Mouse (Mus musculus): ENCODE data around the gene Nhlrc3. TPM values are rescaled to one million over a fixed set of nuclear protein-coding genes. Genes with fewer than 3 reads are reported as not detected.

Gene Nhlrc3
- total RNA-seq (2021): 1 to 10 TPM; 4.5 to 4.8 TPM
- long read RNA-seq, experiment 1, full-length matches to known transcripts: 1 of 5 reads
- long read RNA-seq, experiment 1, partial matches to known transcripts: 3 of 5 reads
- long read RNA-seq, experiment 1, other reads (novel, unspliced or antisense): 1 of 5 reads
- long read RNA-seq, experiment 2, full-length matches to known transcripts: 1 of 1 reads
- long read RNA-seq, experiment 2, partial matches to known transcripts: 0 of 1 reads
- long read RNA-seq, experiment 2, other reads (novel, unspliced or antisense): 0 of 1 reads

DNA sequence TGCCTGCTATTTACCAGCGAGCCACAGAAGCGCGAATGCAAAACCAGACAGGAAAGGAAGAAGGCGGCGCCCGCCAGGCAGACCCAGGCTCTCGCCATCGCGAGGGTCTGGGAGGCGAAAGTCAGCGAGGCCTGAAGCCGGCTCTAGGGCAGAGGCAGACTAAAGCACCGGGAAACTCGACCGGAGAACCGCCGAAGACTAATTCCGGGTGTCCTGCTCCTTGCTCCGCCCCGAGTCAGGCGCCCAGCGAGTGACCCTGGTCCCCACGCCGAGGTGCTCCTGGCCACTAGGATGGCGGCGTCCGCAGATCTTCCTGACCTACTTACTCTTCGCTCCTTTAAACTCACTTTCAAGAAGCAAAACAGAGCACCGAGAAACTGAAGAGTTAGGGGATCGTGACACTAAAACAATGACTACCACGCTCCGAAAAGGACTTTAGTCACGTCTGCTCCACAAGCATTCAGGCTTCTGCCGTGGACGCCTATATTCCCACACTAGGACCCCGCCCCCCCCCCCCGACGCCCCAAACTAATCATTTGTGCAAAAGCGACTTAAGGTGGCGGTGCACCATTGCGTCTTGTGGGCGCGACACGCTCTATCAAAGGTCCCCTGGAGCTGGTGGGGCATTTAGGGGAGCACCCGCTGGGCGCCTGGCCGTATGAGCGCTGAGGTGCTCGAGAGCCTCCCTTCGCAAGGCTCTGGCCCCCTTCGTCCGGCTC lies at the start of gene Nhlrc3, which contains the start of gene Proser1:
TSS of gene Nhlrc3 (minus strand) at position 287 of the 719 bp plus-strand sequence.
TSS of gene Proser1 (plus strand) at position 621 of the 719 bp plus-strand sequence.
- DNase-seq: peak; percentile 96 to 97

DNA sequence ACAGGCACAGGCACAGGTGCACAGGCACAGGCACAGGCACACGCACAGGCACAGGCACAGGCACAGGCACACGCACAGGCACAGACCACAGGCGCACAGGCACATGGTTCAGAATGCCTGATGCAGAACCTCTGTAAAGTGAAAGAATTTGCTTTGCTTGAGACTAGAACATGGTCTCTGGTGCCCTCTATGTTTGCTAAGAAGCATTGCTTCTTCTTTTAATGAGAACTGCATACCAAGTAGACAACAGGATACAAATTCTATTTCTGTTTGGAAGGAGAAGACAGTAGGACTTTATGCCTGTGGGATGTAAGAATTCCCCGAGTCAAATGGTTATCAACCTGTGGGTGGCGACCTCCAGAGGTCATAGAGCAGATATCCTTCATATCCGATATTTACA lies 39.3 kb upstream of the Nhlrc3 start:
- no peak for DNase-seq

DNA sequence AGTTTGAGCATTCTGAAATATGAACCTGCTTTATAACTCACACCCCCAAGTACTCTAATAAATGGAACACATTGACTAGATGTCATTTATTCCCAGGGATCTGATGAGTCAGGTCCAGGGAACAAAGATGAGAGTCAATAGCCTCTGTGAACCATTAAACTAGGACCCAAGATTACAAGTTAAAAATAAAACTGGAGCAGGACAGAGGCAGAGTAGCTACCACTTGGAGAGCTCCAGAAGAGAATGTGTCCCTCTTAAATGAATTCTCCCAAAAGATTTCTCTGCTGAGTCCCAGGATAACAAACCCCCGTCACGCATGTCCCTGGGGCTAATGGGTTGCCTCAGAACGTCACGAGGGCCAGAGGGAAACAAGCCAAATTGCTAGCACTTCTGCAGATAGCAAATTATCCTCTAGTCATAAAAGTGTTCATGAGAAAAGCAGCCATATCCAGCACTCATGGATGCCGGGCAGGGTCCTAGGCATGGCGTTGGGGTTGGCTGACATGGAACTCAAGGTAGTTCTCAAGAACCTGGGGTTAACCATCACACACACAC lies 35.3 kb upstream of the Nhlrc3 start:
- DNase-seq: peak; percentile 32 to 52

DNA sequence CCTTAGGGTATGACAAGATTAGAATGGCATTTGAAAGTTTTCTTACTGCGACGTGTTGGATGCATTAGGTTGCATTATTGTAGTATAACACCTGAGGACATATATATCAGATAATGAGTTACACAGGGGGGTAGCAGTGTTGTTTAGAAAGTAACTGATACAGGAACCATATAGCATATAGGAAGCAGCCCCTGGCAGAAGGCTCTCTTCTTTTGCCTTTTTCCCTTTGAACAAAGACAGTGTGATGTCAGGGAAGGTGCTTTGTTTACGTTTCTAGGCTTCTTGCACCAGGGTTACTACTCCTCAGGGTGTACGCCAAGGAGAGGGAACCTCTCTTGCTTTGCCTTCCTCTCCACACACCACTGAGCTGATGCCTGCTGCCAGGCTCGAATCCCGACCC lies 25.2 kb upstream of the Nhlrc3 start, which contains the start of gene Stoml3:
TSS of gene Stoml3 (plus strand) at position 301 of the 400 bp plus-strand sequence.
- no peak for DNase-seq

DNA sequence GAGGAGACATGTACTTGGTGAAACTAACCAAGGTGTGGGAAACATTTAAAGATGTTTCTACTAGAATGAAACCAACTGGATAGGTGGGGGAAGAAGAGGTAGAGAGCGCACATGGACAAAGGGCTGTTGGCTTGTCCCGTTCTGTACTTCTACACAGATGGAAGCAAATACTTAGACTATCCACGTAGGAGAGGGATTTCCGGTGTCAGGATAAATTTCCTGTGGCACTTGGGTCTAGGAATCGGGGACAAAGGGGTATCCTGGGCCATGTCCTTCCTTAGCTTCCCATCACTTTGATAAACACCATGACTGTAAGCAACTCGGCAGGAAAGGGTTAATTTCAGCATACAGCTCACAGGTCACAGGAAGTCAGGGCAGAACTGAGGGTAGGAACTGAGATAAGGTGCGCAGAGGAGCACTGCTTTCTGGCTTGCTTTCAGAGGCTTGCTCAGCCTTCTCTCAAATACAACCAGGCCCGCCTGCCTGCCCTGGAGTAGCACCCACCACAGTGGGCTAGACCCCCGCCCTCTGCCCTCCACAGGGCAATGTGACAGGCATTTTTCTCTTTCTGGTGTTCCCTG lies 24.0 kb upstream of the Nhlrc3 start:
- DNase-seq: no peak

DNA sequence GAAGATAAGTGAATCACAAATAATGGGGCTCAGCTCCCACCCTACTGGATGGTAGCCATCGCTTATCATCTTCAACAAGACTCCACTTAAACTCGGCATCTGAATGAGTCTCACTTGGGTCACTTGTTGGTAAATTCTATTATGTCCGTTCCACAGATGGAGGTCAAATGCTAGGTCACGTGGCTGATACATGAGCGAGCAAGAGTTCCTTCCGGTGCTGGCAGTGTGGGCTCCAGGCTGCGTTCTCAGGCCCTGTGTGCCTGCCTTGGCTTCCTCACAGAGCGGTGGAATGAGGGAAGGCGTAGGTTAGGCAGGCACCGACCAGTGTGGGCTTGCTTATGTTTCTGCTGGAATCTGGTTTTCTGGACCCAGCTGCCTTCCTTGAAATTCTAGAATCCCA lies 23.4 kb upstream of the Nhlrc3 start:
- DNase-seq: no peak

DNA sequence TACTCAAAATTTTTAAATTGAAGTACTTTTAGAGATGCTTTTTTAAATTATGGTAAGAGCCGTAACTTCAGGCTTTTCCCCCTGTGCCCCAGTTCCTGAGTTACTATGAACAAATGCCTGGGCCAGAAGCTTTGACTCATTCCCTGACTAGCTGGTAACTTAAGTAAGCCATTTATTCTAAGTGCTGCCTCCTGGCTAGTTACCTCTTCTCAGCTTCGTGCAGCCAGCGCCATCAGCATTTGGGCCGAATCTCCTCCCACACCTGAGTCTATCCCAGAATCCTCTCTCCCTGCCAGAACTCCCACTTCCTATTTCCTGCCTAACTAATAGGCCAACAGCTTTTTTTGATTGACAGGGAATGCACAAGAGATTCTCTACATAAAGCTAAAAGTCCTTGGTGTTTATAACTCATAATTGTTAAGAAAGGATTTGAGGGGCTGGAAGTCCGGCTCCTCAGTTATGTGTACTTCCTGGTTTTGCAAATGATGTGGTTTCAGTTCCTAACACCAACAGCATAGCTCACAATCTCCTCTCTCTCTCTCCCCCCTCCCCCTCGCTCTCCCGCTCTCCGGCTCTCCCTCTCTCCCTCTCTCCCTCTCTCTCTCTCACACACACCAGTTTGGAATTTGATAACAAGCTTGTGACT lies 20.4 kb upstream of the Nhlrc3 start:
- no peak for DNase-seq

DNA sequence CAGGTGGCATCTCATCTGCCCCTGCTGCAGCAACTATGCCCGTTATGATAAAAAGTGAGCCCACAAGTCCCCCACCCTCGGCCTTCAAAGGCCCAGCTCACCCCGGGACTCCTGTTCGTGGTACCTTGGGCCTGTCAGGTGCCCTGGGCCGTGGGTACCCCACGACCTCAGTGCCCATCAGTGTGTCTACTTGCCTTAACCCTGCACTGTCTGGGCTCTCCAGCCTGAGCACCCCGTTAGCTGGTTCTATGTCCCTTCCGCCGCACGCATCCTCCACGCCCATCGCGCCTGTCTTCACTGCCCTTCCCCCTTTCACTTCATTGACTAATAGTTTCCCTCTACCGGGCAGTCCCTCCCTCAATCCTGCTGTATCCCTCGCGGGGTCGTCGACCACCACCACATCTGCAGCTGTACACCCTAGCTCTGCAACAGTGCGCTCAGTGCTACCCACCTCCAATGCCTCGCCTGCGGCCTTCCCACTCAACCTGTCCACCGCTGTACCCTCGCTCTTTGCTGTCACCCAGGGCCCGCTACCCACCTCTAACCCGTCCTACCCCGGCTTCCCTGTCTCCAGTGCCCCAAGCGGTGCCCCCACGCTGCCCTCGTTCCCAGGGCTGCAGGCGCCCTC lies 15.4 kb upstream of the Nhlrc3 start:
- DNase-seq: no peak

DNA sequence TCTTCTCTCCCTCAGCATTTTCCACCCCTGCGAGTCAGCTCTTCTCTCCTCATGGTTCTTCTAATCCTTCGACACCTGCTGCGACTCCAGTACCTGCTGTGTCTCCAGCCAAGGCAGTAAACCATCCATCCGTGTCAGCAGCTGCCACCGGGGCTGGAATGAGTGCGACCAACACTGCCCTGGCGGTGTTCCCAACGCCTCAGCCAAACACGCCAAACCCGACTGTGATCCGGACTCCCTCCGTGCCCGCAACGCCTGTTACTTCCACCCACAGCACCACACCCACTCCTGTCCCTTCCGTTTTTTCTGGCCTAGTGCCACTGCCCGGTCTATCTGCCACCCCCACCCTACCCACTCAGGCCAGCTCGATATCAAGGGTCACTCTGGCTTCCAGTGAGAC lies 14.3 kb upstream of the Nhlrc3 start:
- DNase-seq: no peak

DNA sequence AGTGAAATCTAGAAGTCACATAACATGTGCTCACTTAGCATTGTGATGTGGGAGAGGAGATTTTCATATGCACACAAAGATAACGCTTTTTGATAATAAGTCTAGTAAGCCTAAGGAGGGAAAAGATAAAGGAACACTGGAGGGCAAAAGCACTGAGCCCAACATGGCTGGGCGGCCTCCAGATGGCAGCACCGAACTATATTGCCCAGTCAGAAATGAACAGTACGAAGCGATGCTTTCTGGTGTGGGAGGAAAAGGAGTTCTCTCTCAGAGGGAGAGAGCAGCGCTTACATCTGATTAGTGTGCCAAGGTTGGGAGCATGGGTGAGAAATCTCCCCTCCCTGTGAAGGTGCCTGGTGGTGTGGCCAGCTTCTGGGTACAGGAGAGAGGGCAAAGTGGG lies 12.8 kb upstream of the Nhlrc3 start:
- peak in 1 of 2 experiments; percentile 48 for DNase-seq

DNA sequence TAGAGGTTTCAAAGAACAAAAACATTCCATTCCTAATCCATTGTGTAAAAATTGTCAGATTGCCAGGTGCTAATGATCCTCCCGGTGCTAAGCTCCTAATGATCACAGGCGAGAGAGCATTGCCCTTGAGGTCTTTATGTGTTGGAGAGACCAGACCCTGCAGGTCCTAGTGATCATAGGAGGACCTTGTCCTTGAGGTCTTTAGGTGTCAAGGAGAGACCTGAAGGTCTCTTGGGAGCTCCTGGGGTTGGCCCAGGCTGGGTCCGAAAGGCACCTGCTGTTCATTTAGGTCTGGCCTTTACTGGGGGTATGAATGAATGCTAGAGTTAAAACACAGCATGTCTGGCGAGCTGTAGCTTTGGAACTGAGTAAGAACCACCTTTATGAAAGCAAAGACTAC lies 11.0 kb upstream of the Nhlrc3 start:
- DNase-seq: no peak

DNA sequence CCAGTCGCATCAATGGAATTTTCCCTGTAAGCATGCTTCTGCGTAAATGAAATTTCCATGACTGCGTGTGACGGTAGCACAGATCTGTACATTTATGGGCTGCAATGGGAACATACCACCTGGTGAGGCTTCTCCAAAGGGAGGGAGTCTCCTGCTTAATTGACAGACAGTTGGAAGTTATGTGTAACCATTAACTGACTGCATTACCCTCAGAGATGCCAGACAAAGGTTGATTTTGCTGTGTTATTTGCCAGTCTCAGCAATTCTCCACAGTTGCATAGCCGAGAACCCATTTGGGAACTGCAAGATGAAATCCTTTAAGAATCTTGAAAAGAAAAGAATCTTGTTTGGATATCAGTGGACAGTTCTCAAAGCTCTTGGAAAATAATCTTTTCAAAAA lies 8.9 kb upstream of the Nhlrc3 start:
- no peak for DNase-seq

DNA sequence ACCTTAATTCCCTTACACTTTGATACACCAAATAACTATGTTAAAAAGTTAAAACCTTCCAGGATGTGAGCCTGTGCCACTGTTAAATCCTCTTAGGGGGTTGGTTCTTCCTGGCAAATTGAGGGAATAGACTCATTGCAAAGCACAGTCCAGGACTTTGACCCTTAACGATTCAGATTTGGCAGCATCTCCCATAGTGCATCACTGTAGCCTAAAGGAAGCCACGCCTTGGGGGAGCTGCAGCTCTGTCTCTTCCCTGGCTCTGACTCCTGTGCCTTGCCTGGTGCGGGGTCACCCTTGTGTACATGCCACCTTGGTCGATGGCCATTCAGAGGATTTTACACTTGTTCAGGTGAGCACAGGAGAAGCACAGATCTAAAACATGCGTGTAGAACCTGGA lies 6.5 kb upstream of the Nhlrc3 start:
- no peak for DNase-seq

DNA sequence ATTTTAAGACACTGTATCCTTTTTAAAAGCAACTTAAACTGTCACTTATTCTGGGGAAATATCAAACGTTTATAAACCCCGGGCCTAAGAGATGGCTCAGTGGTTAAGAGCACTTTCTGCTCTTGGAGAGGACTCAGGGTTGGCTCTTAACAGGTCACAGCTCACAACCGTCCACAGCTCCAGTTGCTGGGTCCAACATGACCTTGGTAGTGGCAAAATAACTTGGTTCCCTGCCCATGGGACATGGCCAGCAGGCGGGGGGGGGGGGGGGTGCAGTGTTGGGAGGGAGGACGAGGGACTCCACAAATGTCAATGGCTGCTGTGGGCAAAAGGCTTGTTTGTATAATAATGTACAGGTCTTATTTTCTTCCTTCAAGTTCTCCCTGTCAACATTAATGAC lies 4.2 kb upstream of the Nhlrc3 start:
- no peak for DNase-seq

DNA sequence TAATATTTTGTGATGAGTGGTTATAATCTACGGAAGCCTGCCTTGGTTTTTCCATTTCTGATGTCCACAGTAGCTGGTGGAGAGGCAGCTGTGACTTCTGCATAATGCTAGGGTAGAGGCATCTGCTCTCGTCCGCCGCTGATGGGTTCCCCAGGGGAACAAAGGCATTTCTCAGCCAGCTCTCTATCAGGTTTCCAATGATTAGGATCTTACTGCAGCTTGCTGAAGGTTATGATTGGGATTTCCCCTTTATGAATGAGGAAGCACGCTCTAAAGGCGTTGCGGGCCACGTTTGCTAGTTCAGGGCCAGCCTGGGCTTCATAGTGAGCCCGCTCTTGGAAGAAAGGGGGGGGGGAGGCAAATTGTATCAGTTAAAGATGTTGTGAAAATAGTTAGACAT lies 3.3 kb upstream of the Nhlrc3 start:
- no peak for DNase-seq

DNA sequence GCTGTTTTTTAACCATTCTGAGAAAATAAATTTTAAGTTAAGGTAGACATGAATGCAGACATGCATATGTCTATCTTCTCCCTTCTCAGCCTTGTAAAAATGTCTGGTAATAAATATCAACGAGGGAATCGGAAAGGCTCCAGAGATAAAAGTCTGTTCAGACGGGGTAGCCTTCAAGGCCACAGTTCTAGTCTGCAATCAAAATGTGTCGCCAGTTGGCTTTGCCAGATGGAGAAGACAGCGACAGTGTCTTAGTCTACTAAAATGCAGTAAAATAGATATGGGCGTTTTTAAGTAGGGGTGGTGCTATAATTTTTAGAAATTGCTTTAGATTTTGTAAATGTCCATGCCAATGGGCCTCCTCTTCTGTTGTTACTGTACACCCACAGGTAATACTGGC lies 2.2 kb upstream of the Nhlrc3 start:
- no peak for DNase-seq

DNA sequence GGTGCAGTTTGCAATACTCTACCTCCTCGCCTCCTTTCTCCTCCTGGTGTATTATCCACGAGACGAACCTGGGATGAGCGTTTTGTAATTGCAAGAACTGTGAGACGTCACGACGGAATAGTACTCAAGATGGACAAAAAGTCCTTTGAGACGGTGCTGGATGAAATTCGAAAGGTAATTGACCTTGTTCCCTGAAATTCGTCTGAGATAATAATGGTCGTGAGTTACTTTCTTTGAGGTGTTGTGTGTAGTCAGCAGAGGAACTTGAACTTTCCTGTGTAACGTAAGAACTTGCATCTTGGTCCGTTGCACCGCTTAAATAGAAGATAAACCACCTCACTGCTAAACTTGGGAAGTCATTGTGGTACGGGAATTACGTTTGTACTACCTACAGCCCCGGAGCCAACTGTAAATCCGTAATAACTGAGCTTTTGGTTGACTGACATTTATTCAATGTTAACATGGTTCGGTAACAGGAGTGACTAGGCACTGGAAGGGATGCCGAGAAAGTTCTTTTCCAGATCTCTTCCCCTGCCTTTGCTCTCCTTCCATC lies 1.1 kb upstream of the Nhlrc3 start:
- DNase-seq: no peak

DNA sequence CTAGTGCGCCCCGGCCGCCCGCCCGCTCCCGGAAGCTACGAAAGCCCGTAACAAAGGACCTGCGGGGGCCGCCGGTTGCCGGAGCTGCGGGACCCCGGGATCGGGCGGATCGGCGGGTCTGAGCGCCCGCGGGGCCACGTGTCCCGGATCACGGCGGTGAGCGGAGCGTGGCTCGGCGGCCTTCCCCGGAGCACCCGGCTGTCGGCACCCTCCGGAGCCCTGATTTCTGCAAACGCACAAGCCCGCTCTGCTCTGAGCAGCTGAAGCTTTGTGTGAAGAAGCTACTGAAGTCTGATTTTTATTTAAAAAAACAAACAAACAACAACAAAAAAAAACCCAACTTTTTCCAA lies 608 bp upstream of the Nhlrc3 start:
- DNase-seq: no peak

DNA sequence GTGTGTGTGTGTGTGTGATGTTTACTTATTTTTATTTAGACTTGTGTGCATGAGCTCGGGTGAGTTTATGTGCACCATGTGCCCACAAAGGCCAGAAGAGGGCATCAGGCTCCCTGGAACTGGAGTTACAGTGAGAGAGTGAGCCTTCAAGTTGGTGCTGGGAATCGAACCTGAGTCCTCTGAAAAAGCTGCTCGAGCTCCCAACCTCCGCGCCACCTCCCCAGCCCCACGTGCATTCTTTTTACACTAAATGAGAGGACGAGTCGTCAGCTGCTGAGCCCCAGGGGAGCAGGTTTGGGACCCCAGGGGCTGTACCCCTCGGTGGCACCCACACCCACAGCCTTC lies 459 bp downstream of the Nhlrc3 start:
- DNase-seq: no peak

DNA sequence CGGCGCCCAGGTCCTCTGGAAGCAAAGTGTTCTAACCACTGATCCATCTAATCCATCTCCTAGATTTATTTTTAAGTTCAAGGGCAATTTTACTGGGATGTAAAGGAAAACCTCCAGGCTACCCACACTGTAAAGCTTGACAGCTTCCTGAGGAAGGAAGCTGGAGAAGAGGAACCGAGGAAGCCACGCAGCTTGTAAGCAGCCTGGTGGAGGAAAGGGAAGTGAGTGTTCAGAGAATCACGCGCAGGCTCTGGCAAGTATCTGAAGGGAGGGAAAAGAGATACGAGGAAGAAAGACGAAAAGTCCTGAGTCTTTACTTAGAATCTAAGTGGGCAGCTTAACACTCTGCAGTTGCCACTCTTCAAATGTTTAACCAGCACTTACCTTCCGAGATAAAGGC lies 3.0 kb downstream of the Nhlrc3 start:
- DNase-seq: peak in 1 of 2 experiments; percentile 64

DNA sequence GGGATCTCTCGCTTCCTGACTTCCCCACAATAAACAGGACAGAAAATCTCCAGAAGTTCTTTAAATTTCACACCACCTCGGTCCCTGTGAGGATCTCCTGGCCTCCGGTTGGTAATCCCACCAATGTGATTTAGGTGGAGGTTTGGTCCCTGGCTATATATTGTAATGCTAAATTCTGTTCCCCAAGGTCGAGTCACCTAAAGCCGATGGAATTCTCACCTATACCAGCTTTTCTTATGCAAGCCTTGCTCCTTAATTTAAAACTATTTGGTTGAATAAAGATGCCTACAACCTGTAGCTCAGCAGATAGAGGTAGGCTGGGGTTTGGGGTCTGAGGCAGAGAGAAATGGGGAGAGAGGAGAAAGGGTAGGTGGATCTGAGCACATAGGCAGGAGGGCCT lies 5.4 kb downstream of the Nhlrc3 start:
- no peak for DNase-seq

DNA sequence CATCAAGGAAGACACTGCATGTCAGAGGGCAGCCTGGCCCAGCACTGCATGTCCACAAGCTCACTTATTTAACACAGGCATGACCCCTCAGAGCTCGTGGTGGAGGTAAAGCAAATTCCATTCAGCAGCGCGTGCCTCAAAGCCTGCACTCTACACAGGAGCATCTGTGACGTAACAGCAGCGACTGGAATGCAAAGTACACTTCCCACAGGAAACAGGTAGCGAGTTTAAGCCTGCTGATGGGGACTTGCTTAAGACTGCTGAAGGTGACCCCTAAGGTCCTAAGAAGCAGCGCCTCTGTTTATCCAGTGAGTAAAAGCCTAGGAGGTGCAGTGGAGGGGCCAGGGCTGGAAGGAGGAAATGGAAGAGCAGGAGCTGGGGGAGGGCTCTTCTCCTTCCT lies 8.1 kb downstream of the Nhlrc3 start:
- DNase-seq: no peak

Measured in heart, adult 18-20 months (tissue).